Mouse (Mus musculus): ENCODE results near the gene Hapln2.

GRCm38 (mm10) chr3:87980728-87981127 is 46.7 kb downstream of the Hapln2 start:
- no peak for TF ChIP-seq CHD2 (IDR thresholded peaks at IDR 0.05; ENCODE audit: low read depth, low read length)
- TF ChIP-seq ZC3H11A (IDR thresholded peaks at IDR 0.05; ENCODE audit: borderline replicate concordance, low read depth, low read length) = no peak
- TF ChIP-seq ZNF384 (IDR thresholded peaks at IDR 0.05; ENCODE audit: low read depth, low read length) = no peak
